Mouse (Mus musculus) lung, embryonic 16.5 days (tissue): ENCODE results near the gene Gm14214. TPM values are rescaled to one million over a fixed set of nuclear protein-coding genes. Genes with fewer than 3 reads are reported as not detected.
A peak's percentile ranks its signal among the peaks of the same experiment; 100 is the strongest.

Experiments
- ATAC-seq: fragments of 200-750 bp; cut with Nextera tagmentation; 2 replicates; pipeline ENCODE4 v1.8.0; 2017; ENCODE audit warnings: low read depth, mild to moderate bottlenecking, moderate library complexity
- H3K27ac ChIP-seq: fragments of 300-500 bp; sonication (generic); 2 replicates; pipeline ENCODE4 v1.5.1; 2014; ENCODE audit warnings: mild to moderate bottlenecking, control low read depth, low read length
- H3K27me3 ChIP-seq: fragments of 300-500 bp; sonication (generic); 2 replicates; pipeline ENCODE4 v1.6.1; 2014; ENCODE audit warnings: low read depth, low read length, mixed read lengths; ENCODE audit not compliant: control insufficient read depth, insufficient read depth
- H3K36me3 ChIP-seq: fragments of 300-500 bp; sonication (generic); 2 replicates; pipeline ENCODE4 v1.6.1; 2014; ENCODE audit warnings: low read length; ENCODE audit not compliant: control insufficient read depth, insufficient read depth
- H3K4me1 ChIP-seq: fragments of 300-500 bp; sonication (generic); replicated peaks from 2 replicates; pipeline ENCODE4 v1.6.1; 2014; ENCODE audit warnings: low read length, mixed read lengths; ENCODE audit not compliant: control insufficient read depth, insufficient read depth
- H3K4me2 ChIP-seq: fragments of 300-500 bp; sonication (generic); 2 replicates; pipeline ENCODE4 v1.6.1; 2014; ENCODE audit warnings: low read depth, low read length, control low read depth
- H3K4me3 ChIP-seq: fragments of 300-500 bp; sonication (generic); 2 replicates; pipeline ENCODE4 v1.5.1; 2014; ENCODE audit warnings: mild to moderate bottlenecking, low read length, control low read depth
- H3K9ac ChIP-seq: fragments of 300-500 bp; sonication (generic); 2 replicates; pipeline ENCODE4 v1.6.1; 2014; ENCODE audit warnings: low read length, control low read depth
- H3K9me3 ChIP-seq: fragments of 300-500 bp; sonication (generic); 2 replicates; pipeline ENCODE4 v1.6.1; 2016; ENCODE audit warnings: low read length; ENCODE audit not compliant: control insufficient read depth
- WGBS: fragments of 180-500 bp; shearing (Covaris S2); extraction: QIAGEN DNeasy Blood & Tissue Kit; methylation state at CpG from one replicate; pipeline ENCODE4 v1.1.7; 2014; 5-methylcytosine and 5-hydroxymethylcytosine counted together
- polyA plus RNA-seq: library from polyadenylated mRNA; unstranded; fragments of >200 nt; fragmentation: Nextera tagmentation; extraction: Ambion mirVana; gene quantifications from 2 replicates; pipeline ENCODE4 v1.2.1, GENCODE M21; 2015

The Gm14214 gene
- polyA plus RNA-seq, 1 experiment from 2014 or later = not detected

DNA sequence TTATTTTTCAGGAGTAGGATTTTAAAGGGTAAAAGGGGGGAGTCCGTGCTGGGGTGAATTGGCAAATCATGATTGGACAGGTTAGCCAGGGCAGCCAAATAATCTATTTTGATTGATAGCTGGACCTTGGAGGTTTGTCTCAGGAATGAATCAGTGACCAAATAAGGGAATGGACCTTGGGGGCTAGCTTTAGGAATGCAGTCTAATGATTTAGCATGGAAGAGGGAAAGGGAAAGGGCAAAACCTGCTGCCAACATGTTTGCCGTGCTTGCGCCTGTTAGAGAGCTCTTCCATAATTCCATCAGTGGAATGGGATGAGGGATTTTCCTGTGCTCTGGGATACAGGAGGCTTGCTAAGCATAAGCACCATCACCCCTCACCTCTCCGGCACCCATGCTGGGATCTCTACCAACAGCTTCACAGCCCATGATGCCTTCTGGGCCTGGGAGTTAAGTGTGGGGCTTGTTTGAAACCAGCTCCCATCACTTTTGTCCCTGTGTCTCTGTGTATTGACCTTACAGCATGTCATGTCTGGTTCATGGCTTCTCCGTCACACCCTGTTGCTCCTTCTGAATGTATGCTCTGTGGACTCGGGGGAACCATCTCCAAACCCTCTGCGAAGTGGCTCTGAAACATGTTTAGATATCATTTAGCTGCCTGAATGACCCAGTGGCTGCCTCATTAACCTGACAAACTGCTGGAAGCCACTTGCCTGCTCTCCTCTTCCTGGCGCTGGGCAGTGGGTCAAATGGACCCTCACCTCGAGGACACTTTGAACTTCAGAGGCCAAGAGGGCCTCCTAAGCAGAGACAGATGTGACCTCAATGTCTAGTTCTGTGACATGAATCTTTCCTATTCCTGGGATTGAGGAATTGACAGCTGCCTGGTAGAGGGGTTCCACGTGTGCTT lies 26.7 kb downstream of the Gm14214 start:
- 64% methylated on average over 10 of the region's 10 CpGs for WGBS
- H3K9me3 ChIP-seq = no peaks in the 10 kb centered on the region
- H3K4me3 ChIP-seq = no peak overlapping the region
- no peak overlapping the region for H3K27ac ChIP-seq
- H3K4me2 ChIP-seq = no peak overlapping the region
- H3K9ac ChIP-seq = no peak overlapping the region
- H3K36me3 ChIP-seq = no peaks in the 10 kb centered on the region
- ATAC-seq = no peak
- H3K27me3 ChIP-seq = no peaks in the 10 kb centered on the region
- no peaks in the 10 kb centered on the region for H3K4me1 ChIP-seq

DNA sequence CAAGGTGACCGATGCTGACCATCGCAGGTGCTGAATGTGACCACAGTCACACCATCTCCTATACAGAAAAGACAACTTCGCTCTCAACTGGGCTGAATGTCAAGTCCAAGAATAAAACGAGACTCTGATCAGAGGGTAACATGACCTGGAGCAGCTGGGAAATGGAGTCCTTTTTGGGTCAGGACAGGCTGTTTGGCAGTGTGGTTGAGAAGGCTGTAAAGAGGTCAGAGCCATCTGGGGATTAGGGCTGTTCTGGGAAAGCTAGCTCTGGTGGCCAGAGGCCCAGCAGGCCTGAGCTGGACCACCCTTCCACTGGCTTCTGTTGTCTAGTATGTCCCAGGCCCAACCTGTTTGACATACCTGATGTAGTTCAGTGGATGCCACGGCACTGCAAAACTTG lies 31.2 kb downstream of the Gm14214 start:
- no peak overlapping the region for H3K9ac ChIP-seq

DNA sequence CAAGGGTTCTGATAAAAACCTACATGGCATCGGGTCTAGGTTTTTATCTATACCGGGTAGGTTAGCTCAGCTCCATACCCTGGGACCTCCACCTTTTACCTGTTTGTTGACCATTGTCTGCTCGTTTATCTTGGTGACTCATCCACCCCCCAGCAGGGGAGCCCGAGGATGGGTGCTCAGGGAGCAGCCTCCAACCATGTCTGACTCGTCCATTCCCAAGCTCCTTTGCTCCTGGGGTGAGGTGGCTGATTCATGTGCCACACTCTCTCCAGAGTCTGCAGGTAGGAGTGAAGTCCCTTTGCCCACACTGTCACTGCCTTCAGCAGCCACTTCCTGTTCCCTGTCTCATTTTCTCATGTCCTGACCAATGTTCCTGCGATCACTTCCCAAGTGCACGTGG lies 33.8 kb downstream of the Gm14214 start:
- no peak for ATAC-seq
- Histone ChIP-seq H3K9ac (no peak overlapping the region), H3K27ac (no peak overlapping the region), H3K4me3 (no peak overlapping the region), H3K9me3 (no peaks in the 10 kb centered on the region), H3K36me3 (no peaks in the 10 kb centered on the region), H3K27me3 (no peaks in the 10 kb centered on the region), H3K4me2 (no peak overlapping the region), H3K4me1 (peaks cover 3% of the 10 kb centered on the region)
- WGBS = 65% methylated on average over 7 of the region's 7 CpGs

More for the DNA sequence above, 31.2 kb downstream of the Gm14214 start:
- no peak overlapping the region for H3K4me2 ChIP-seq
- no peak overlapping the region for H3K27ac ChIP-seq
- no peaks in the 10 kb centered on the region for H3K27me3 ChIP-seq
- no peaks in the 10 kb centered on the region for H3K4me1 ChIP-seq
- H3K9me3 ChIP-seq = no peaks in the 10 kb centered on the region
- no peak overlapping the region for H3K4me3 ChIP-seq
- 78% methylated on average over 5 of the region's 5 CpGs for WGBS
- H3K36me3 ChIP-seq = no peaks in the 10 kb centered on the region
- no peak for ATAC-seq

DNA sequence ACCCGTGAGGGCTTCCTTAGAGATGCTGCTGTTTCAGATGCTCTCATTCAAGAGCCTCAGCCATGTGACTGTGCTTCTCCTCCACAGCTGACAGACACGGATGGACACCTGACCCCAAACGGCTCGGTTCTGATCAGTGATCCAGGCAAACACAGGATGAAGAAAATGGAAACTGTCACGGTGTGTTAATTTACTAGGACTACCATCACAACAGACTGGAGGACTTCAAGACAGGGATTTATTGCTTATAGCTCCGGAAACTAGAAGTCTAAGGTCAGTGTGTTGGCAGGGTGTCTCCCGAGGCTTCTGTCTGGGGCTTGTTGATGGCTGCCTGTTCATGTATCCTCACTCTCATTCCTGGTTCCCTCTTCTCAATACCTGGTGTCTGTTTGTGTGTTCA lies 34.4 kb downstream of the Gm14214 start:
- Histone ChIP-seq H3K9me3 (no peaks in the 10 kb centered on the region), H3K4me3 (no peak overlapping the region), H3K27me3 (no peaks in the 10 kb centered on the region), H3K36me3 (no peaks in the 10 kb centered on the region), H3K9ac (no peak overlapping the region), H3K4me1 (peaks cover 8% of the 10 kb centered on the region), H3K4me2 (no peak overlapping the region), H3K27ac (no peak overlapping the region)
- WGBS = 54% methylated on average over 7 of the region's 7 CpGs
- ATAC-seq = no peak

DNA sequence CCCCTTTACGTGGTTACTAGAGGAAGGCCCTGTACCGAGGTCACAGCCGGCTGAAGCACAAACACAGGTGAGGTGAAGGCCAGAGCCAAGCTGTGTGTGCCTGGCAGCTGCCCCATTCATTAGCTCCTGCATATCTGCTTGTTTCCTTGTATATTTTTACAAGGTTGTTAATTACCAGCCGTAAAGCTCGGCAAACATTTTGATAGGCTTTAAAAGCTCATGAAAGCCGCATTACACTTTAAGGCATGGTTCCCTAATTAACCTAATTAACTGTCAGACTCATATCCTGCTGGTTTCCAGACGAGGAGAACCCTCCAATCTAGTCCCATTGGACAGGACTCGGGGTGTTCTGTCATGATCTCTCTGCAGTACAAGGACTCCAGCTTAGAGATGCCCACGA lies 34.9 kb downstream of the Gm14214 start:
- H3K4me3 ChIP-seq = no peak overlapping the region
- H3K9me3 ChIP-seq = no peaks in the 10 kb centered on the region
- WGBS = 60% methylated on average over 9 of the region's 9 CpGs
- H3K36me3 ChIP-seq = no peaks in the 10 kb centered on the region
- no peaks in the 10 kb centered on the region for H3K27me3 ChIP-seq
- no peak for ATAC-seq
- peaks cover 11% of the 10 kb centered on the region for H3K4me1 ChIP-seq
- H3K27ac ChIP-seq = no peak overlapping the region
- H3K4me2 ChIP-seq = no peak overlapping the region
- no peak overlapping the region for H3K9ac ChIP-seq

DNA sequence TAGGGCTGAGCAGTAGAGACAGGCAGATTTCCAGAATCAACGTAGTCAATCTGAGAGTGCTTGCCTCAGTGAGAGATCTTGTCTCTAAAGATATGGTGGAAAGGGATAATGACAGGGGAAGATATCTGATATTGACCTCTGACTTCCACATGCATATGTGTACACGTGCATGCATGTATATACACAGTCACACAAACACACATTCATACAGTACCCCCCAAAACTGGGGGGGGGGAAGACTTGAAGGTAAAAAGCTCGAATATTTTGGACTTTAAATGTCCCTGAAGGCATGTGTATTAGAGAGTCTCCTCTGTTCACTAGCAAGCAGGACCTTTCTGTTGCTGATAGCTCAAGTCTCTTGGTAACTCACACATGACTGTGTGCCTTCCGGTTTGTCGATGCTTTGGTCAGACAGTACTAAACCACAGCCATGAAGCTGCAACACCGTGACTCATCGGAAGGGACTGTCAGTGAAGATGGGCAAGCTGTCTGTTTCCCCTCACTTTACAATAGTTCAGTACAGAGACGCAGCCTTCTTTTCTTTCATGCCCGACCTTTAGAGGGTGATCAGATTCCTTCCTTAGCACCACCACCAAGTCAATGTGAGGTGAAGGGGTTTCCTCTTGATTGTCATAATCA lies 37.2 kb downstream of the Gm14214 start:
- Histone ChIP-seq H3K27me3 (no peaks in the 10 kb centered on the region), H3K36me3 (no peaks in the 10 kb centered on the region), H3K4me3 (no peak overlapping the region), H3K4me2 (no peak overlapping the region), H3K9me3 (no peaks in the 10 kb centered on the region), H3K9ac (no peak overlapping the region), H3K27ac (no peak overlapping the region), H3K4me1 (peaks cover 21% of the 10 kb centered on the region)
- no peak for ATAC-seq
- 60% methylated on average over 9 of the region's 9 CpGs for WGBS

DNA sequence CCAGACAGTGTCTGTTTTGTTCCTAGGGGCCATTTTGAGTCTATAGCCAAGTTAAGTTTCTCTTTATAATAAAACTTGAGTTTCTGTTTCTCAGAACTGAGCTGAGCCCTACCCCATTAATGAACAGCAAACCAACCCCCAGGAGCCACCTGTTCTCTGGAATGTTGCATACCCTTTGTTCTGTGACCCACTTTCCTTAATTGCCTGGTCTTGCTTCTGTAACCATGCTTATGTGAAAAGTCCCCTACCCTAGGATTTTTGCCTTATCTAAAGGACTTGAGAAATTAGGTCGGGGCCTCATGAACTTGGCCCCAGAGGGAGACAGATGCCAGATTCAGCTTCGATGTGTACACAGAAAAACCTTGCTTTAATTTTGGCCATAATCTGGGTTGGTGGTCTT lies 37.9 kb downstream of the Gm14214 start:
- ATAC-seq = no peak
- H3K4me3 ChIP-seq = no peak overlapping the region
- H3K9me3 ChIP-seq = no peaks in the 10 kb centered on the region
- H3K27ac ChIP-seq = no peak overlapping the region
- peaks cover 21% of the 10 kb centered on the region for H3K4me1 ChIP-seq
- no peaks in the 10 kb centered on the region for H3K27me3 ChIP-seq
- no peaks in the 10 kb centered on the region for H3K36me3 ChIP-seq
- H3K9ac ChIP-seq = no peak overlapping the region
- WGBS = 28% methylated on average over 2 of the region's 2 CpGs
- H3K4me2 ChIP-seq = no peak overlapping the region

DNA sequence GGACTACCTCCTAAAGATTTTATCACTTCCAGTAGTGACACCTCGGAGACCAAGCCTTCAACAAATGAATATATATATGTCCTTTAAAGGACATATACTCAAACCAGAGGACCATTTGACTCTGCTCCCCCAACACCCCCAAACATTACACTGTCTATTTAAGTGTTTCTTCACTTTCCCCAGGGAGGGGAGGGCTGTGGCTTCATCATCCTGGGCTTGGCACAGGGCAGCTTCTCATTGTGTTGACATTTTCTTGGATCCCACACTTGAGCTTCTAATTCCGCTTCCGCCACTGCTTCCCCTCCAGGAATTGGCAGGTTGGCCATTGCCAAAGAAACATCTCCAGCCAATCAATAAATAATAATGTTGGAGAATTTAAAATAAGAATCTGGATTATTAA lies 39.0 kb downstream of the Gm14214 start:
- H3K4me2 ChIP-seq = no peak overlapping the region
- no peak overlapping the region for H3K9ac ChIP-seq
- 38% methylated on average over 3 of the region's 3 CpGs for WGBS
- H3K4me1 ChIP-seq = peaks cover 21% of the 10 kb centered on the region
- no peak overlapping the region for H3K4me3 ChIP-seq
- H3K27me3 ChIP-seq = no peaks in the 10 kb centered on the region
- H3K27ac ChIP-seq = peak overlapping the region; percentile 41; the same call in 1 of the 2 replicates
- peak; percentile 76 for ATAC-seq
- H3K36me3 ChIP-seq = no peaks in the 10 kb centered on the region
- no peaks in the 10 kb centered on the region for H3K9me3 ChIP-seq

DNA sequence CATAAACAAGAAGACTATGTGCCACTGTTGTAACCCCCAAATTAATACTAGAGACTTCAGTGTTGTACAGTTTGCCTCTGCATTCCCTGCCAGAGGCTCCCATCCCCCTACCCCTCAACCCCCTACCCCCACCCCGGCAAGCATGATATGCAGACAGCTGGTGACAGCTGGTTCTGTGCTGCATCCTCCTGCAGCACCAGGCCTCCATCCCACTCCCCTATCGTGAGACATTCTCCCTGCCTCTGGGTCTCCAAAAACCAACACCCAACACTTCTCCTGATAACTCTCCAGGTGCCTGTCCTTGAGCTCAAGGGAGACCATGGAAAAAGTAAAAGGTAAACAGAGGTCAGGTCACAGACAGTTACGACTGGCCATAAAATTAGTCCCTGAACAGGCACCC lies 40.1 kb downstream of the Gm14214 start:
- no peaks in the 10 kb centered on the region for H3K9me3 ChIP-seq
- H3K27me3 ChIP-seq = no peaks in the 10 kb centered on the region
- WGBS = 50% methylated on average over 3 of the region's 3 CpGs
- no peak overlapping the region for H3K9ac ChIP-seq
- H3K27ac ChIP-seq = no peak overlapping the region; the same call in 1 of the 2 replicates
- H3K4me2 ChIP-seq = no peak overlapping the region
- no peaks in the 10 kb centered on the region for H3K36me3 ChIP-seq
- peak; percentile 27 for ATAC-seq
- H3K4me3 ChIP-seq = no peak overlapping the region
- peaks cover 21% of the 10 kb centered on the region for H3K4me1 ChIP-seq
